Mouse (Mus musculus): ENCODE measurements around the gene Hip1r. TPM values are rescaled to one million over a fixed set of nuclear protein-coding genes. Genes with fewer than 3 reads are reported as not detected.

The Hip1r gene
- polyA plus RNA-seq, 1 experiment from 2014 or later = 62.0 TPM

DNA sequence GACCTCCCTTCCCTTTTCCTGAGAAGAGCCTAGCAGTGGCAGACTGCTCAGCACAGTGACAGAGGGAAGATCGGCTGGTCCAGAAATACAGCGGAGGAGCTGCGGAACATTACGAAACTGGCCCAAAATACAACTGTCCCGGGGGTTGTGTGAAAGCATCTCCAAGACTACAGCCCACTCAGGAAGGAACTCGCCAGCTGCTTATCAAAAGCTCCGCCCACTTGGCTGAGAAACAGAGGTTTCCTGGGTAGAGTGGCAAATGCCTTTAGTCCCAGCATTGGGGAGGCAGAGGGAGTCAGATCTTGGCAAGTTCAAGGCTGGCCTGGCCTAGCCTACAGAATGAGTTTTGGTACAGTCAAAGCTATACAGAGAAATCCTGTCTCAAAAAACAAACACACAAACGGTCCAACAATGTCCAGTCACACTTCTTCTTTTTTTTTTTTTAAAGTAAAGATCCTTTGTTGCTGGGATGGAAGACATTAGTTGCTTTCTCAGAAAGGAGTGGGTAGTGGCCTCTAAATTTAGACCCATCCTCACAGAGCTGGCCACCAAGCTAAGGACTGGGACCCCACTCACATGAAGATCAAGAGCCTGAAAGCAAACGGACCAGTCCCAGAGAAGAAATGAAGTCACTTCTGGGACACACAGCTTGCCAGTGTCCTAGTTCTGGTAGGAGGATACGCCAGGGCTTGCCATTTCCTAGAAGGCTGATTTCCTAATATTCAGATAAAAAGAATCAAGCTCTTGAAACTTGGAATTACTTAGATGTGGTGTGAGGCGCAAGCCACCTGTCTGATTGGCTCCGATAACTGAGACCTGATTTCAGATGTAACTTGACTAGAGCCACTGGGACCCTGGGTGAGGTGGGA is 46.2 kb downstream of the Hip1r start:
- ChIA-PET CTCF (interaction anchor here (0.8 to 1.3 kb wide), 2 partner anchors 8 to 65 kb away, joined by 3 read pairs; no protein-coding TSS in a partner anchor), POLR2A (no interaction called here)
- ATAC-seq (no peak), DNase-seq (ENCODE audit: low read depth, low spot score) (no peak)
- no peak for TF ChIP-seq CTCF (IDR thresholded peaks at IDR 0.05)
- in situ Hi-C loops (cut with MboI; ENCODE audit: low pct_unique_long_range_greater_than_20kb) = no loop called here
- no peaks in the 10 kb centered on the region for H3K27me3 ChIP-seq

DNA sequence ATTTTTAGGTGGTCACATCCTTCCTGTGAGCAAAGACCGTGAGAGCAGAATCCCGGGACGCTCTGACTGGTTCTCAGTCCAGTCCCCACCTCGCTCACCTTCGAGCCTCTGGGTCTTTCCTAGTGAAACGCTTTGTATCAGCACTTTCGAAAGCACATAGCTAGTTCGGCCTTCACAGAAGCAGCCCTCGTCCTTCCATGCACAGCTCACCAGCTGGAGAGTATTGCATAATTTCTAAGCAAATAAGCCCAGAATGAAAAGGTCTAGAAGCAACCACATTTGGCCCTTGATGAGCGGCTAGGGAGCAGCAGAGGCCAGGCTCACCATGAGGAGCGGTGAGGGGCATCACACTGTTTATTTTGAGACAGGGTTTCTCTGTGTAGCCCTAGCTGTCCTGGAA is 47.7 kb downstream of the Hip1r start:
- H3K27me3 ChIP-seq = no peaks in the 10 kb centered on the region
- CTCF ChIA-PET = interaction anchor here (1.8 to 2.1 kb wide), 2 partner anchors 9 to 64 kb away, joined by 4 to 7 read pairs; no protein-coding TSS in a partner anchor
- DNase-seq (ENCODE audit: low read depth, low spot score) (no peak), ATAC-seq (no peak)
- in situ Hi-C loops (cut with MboI; ENCODE audit: low pct_unique_long_range_greater_than_20kb) = no loop called here
- no peak for TF ChIP-seq CTCF (IDR thresholded peaks at IDR 0.05)
- POLR2A ChIA-PET = no interaction called here

DNA sequence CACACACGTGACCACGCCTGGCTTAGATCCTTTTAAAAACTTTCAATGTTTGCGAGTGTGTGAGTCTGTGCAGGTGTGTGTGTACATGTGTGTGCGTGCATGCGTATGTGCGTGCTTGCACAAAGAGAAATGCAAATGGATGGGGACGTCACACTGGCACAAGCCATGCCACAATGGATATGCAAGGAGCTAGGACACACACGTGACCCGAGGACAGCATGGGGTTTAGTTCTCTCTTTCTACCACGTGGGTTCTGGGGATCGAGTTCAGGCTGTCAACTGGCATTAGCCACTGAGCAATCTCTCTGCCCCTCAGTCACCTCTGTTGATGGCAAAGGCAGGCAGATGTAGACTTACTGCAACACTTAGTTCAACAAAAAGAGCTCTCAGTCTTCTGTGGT is 48.3 kb downstream of the Hip1r start:
- no peaks in the 10 kb centered on the region for H3K27me3 ChIP-seq
- POLR2A ChIA-PET = no interaction called here
- DNase-seq (ENCODE audit: low read depth, low spot score) = no peak
- CTCF ChIA-PET = interaction anchor here (1.8 to 2.1 kb wide), 2 partner anchors 9 to 63 kb away, joined by 4 to 7 read pairs; no protein-coding TSS in a partner anchor
- TF ChIP-seq CTCF (IDR thresholded peaks at IDR 0.05) = no peak
- in situ Hi-C loops (cut with MboI; ENCODE audit: low pct_unique_long_range_greater_than_20kb) = no loop called here
- ATAC-seq = no peak

DNA sequence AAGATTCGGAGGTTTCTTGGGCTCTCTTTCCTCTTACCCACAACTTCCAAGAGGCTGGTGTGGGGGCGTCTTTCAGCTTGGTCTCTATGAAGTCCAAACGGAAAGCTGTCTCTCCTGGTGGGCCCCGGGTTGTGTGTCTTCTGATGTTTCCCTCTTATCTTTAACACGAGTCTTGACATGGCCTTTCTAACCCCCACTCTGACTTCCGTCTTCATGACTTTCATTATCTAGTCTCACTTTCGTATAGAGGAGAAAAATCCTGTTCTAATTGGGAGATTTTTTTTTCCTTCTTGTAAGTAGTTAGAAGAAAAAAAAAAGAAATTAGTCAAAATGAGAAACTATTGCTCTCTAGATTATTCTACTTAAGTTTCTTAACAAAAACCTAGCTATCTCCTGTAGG is 48.9 kb downstream of the Hip1r start:
- no peak for TF ChIP-seq CTCF (IDR thresholded peaks at IDR 0.05)
- ChIA-PET POLR2A (interaction anchor here (0.6 kb wide), 1 partner anchor 9 kb away, joined by 3 read pairs; no protein-coding TSS in a partner anchor), CTCF (interaction anchor here (1.8 to 2.1 kb wide), 2 partner anchors 8 to 62 kb away, joined by 4 to 7 read pairs; no protein-coding TSS in a partner anchor)
- ATAC-seq (no peak), DNase-seq (ENCODE audit: low read depth, low spot score) (no peak)
- in situ Hi-C loops (cut with MboI; ENCODE audit: low pct_unique_long_range_greater_than_20kb) = no loop called here
- H3K27me3 ChIP-seq = no peaks in the 10 kb centered on the region

DNA sequence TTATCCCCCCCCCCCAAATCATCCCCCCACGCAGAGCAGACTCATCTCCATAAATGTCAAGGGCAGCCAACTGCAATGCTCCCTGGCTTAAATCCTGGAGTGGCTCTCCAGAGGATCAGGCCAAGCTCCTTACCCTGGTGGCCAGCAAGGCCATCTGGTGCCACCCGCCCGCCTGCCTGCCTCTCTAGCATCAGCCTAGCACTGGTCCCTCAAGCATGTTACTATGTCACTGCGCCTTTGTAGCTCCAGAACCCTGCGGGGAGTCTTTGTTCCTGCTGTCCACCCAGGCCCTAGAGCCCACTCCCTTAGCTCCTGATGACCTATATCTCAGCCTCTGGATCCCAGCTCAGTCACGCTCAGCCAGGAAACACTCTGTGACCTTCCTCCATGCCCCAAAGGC is 51.2 kb downstream of the Hip1r start:
- DNase-seq (ENCODE audit: low read depth, low spot score) = no peak
- CTCF ChIA-PET = interaction anchor here (1.3 to 3.1 kb wide), 2 partner anchors 9 to 60 kb away, joined by 4 to 9 read pairs; no protein-coding TSS in a partner anchor

DNA sequence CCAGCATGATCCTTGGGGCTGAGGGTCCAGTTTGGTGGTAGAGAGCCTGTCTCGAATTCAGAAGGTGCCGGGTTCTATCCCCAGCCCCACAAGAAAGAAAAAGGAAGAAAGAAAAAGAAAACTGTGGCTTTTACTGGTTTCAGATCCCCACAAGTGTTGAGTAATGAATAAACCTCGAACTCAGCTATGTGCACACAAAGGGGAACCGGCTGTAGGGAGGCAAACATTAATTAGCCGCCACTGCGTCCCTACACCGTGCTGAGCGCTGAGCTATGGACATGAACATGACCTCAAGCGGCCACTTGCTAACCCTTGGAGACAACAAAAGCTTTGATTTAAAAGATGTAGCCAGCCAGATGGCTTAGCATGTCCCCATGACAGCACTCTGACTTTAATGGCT is 51.7 kb downstream of the Hip1r start:
- H3K27me3 ChIP-seq = no peaks in the 10 kb centered on the region
- CTCF ChIA-PET = interaction anchor here (1.0 to 3.1 kb wide), 3 partner anchors 10 to 59 kb away, joined by 3 to 9 read pairs (median 4); no protein-coding TSS in a partner anchor
- POLR2A ChIA-PET = interaction anchor here (0.7 to 2.6 kb wide), 5 partner anchors 8 to 40 kb away, joined by 3 to 7 read pairs (median 3); no protein-coding TSS in a partner anchor
- in situ Hi-C loops (cut with MboI; ENCODE audit: low pct_unique_long_range_greater_than_20kb) = no loop called here
- no peak for TF ChIP-seq CTCF (IDR thresholded peaks at IDR 0.05)
- ATAC-seq (no peak), DNase-seq (ENCODE audit: low read depth, low spot score) (no peak)

More for the DNA sequence above, 51.2 kb downstream of the Hip1r start:
- TF ChIP-seq CTCF (IDR thresholded peaks at IDR 0.05) = no peak
- no peak for ATAC-seq
- POLR2A ChIA-PET = interaction anchor here (1.0 to 2.6 kb wide), 4 partner anchors 12 to 40 kb away, joined by 3 to 7 read pairs (median 4); no protein-coding TSS in a partner anchor
- no peaks in the 10 kb centered on the region for H3K27me3 ChIP-seq
- in situ Hi-C loops (cut with MboI; ENCODE audit: low pct_unique_long_range_greater_than_20kb) = no loop called here

DNA sequence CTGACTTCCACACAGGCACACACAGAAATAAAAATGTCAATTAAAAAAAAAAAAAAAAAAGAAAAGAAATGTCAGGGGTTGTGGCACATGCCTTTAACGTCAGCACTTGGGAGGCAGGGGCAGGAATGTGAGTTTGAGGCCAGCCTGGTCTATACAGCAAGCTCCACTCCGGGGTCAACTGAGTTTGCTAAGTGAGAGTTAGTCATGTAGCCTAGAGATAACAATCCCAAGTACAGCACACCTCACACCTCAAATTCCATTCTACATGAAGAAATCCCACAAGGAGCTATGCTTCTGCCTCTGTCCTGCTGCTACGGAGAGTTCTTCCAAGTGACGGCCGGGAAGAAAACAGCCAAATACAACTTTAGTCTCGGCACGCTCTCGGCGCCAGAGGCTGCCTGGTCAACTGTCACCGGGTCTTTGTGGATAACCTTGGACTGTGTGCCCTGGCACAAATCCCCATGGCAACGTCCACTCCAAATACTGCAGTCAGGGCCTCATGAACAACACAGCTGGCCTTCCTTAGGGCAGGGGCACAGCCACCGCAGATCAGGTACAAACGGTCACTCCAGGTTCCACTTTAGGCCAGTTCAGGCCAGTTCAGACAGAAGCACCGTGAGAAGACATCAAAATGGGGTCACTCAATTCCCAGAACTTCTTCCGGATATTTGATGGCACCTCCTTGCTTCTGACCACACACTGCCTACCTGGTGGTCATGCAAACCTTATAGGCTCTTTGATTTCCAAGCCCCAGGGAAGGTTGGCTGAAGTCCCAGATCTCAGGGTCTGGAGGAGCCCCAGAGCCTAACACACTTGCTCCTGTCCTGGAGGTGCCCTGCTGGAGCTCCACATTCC is 52.4 kb downstream of the Hip1r start:
- ChIA-PET CTCF (interaction anchor here (1.0 to 3.1 kb wide), 3 partner anchors 10 to 29 kb away, joined by 3 to 9 read pairs (median 3); no protein-coding TSS in a partner anchor), POLR2A (interaction anchor here (0.7 to 2.7 kb wide), 6 partner anchors 9 to 39 kb away, joined by 3 to 10 read pairs (median 4); no protein-coding TSS in a partner anchor)

DNA sequence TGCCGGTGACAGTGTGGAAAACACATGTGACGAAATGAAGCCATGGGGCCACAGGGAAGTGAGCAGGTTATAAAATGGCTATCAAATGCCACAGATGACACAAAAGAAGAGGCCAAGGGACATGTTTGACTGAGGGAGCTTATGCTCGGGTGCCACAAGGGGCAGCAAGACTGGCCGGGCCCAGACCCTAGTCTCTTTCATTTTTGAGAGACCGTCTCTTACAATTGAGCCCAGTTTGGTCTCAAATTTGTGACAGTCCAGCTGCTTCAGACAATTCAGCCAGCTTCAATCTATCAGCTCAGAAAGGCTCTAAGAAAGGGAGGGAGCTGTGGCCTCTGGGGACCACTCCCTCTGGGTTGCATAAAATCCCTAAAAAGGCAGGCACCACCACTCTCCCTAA is 53.1 kb downstream of the Hip1r start:
- ATAC-seq = no peak
- ChIA-PET CTCF (interaction anchor here (1.0 to 4.4 kb wide), 4 partner anchors 11 to 78 kb away, joined by 3 to 20 read pairs (median 6); no protein-coding TSS in a partner anchor), POLR2A (interaction anchor here (2.7 kb wide), 1 partner anchor 10 kb away, joined by 10 read pairs; no protein-coding TSS in a partner anchor)
- no peak for TF ChIP-seq CTCF (IDR thresholded peaks at IDR 0.05)
- no peak for DNase-seq (ENCODE audit: low read depth, low spot score)
- no peaks in the 10 kb centered on the region for H3K27me3 ChIP-seq
- in situ Hi-C loops (cut with MboI; ENCODE audit: low pct_unique_long_range_greater_than_20kb) = no loop called here

More for the DNA sequence above, 52.4 kb downstream of the Hip1r start:
- in situ Hi-C loops (cut with MboI; ENCODE audit: low pct_unique_long_range_greater_than_20kb) = no loop called here
- TF ChIP-seq CTCF (IDR thresholded peaks at IDR 0.05) = no peak
- no peaks in the 10 kb centered on the region for H3K27me3 ChIP-seq
- no peak for ATAC-seq
- no peak for DNase-seq (ENCODE audit: low read depth, low spot score)

DNA sequence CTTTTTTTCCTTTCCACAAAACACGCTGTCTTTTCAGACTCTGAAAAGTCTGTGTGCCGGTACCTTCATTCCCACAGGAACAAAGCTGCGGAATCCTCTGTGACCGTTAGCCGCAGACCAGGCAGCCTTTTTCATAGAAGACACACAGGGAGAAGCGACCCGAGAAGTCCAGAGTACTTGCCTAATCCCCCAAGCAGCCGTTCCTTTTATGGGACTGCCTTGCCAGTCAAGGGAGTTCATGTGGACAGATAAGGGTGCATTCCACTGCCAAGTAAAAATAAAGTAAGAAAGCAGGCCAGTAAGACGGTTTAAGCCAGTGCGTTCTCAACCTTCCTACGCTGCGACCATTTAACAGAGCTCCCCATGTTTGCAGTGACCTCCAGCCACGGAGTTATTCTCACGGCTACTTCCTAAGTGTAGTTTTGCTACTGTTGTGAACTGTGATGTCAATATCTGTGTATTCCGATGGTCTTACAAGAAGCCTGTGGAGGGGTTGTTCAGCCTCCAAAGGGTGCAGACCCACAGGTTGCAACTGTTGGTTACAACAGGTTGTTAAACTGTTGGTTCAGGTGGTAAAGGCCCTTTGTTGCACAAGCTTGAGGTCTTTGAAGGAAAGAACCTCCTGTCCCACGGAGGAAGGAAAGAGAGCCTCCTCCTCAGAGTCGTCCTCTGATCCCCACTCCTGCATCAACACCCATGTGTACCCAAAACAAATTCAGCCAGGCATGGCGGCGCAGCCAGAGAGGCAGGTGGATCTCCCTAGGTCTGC is 54.5 kb downstream of the Hip1r start:
- TF ChIP-seq CTCF (IDR thresholded peaks at IDR 0.05) = no peak
- H3K27me3 ChIP-seq = no peaks in the 10 kb centered on the region
- ATAC-seq (no peak), DNase-seq (ENCODE audit: low read depth, low spot score) (no peak)
- ChIA-PET POLR2A (interaction anchor here (0.5 to 2.7 kb wide), 3 partner anchors 11 to 46 kb away, joined by 3 to 10 read pairs (median 5); no protein-coding TSS in a partner anchor), CTCF (interaction anchor here (0.6 to 4.4 kb wide), 6 partner anchors 8 to 79 kb away, joined by 3 to 20 read pairs (median 3); no protein-coding TSS in a partner anchor)
- in situ Hi-C loops (cut with MboI; ENCODE audit: low pct_unique_long_range_greater_than_20kb) = no loop called here
